Mouse (Mus musculus): ENCODE results near the gene Nfib.

DNA sequence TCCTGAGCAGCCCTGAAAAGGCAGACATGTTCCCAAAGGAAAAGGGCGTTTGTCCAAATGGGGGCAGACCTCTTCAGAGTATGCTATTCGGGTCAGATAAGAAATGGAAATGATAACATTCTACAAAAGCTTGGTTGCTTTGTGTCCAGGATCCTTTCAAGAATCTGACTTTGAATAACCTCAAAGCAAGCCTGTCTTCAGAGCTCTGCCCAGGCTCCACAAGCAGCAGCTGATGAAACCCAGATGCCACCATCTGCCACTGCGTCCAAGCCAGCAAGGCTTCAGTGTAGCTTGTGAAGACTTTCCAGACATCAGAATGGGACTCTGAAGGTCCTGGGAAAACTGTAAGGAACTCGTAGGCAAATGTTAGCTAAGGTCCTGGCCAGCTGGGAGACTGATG is 289.7 kb downstream of the Nfib start:
- TF ChIP-seq CTCF (IDR thresholded peaks at IDR 0.05) (no peak), POLR2A (IDR thresholded peaks at IDR 0.05; ENCODE audit: insufficient read depth, low read depth, low read length) (no peak)

Data from heart, adult 2 months (tissue).